Mouse (Mus musculus) CH12.LX (cell line): ENCODE data around the gene Cyp3a41b. TPM values are rescaled to one million over a fixed set of nuclear protein-coding genes. Genes with fewer than 3 reads are reported as not detected.
"Not testable (repeated sequence)": the region's sequence is repeated elsewhere in the genome, so short reads cannot be mapped to it uniquely, and the experiment has no call there.

Experiments
- DNase-seq: peaks from one replicate; pipeline ENCODE4 v3.0.0-alpha.2; 2013; ENCODE audit errors: extremely low read depth
- H3K27ac ChIP-seq: 2 replicates; pipeline ENCODE4 v1.5.1; 2012; ENCODE audit warnings: low read depth, mild to moderate bottlenecking, control low read depth, moderate library complexity; ENCODE audit not compliant: insufficient read depth
- H3K27me3 ChIP-seq: replicated peaks from 2 replicates; pipeline ENCODE3; 2012; ENCODE audit warnings: inconsistent platforms
- H3K36me3 ChIP-seq, 2 experiments: replicated peaks in 1 of 2; 2 replicates each; pipeline versions ENCODE3 to v1.6.1; 2012; ENCODE audit warnings: inconsistent platforms in 1 of 2, low read length in 1 of 2, mild to moderate bottlenecking in 1 of 2, mixed read lengths in 1 of 2, moderate library complexity in 1 of 2; ENCODE audit not compliant: control insufficient read depth in 1 of 2, insufficient read depth in 1 of 2
- H3K4me1 ChIP-seq, 2 experiments: 2 replicates each; pipeline ENCODE4 v1.6.1; 2012; ENCODE audit warnings: inconsistent platforms in 1 of 2, moderate library complexity in 1 of 2; ENCODE audit not compliant: insufficient read depth in 2 of 2, control insufficient read depth in 1 of 2
- H3K4me2 ChIP-seq: 2 replicates; pipeline ENCODE4 v1.6.1; 2012; ENCODE audit warnings: low read depth, mild to moderate bottlenecking, control low read depth; ENCODE audit not compliant: poor library complexity, insufficient read depth, severe bottlenecking
- H3K4me3 ChIP-seq, 3 experiments: fragments of 150-350 bp in 1 of 3; sonication (generic) in 1 of 3; replicated peaks in 1 of 3; 2 replicates each; pipeline versions ENCODE3 to v1.5.1; 2011 to 2012; ENCODE audit warnings: low read depth in 2 of 3, low read length in 2 of 3, mild to moderate bottlenecking in 2 of 3, moderate library complexity in 2 of 3, control low read depth in 1 of 3, improper control_type of control experiment in 1 of 3, inconsistent platforms in 1 of 3, mixed read lengths in 1 of 3; ENCODE audit not compliant: poor library complexity in 1 of 3
- H3K79me2 ChIP-seq: replicated peaks from 2 replicates; pipeline ENCODE4 v1.6.1; 2012; ENCODE audit warnings: mild to moderate bottlenecking, moderate library complexity; ENCODE audit not compliant: control insufficient read depth, poor library complexity, insufficient read depth, severe bottlenecking; ENCODE audit errors: extremely low read depth
- H3K9ac ChIP-seq: 2 replicates; pipeline ENCODE4 v1.6.1; 2012; ENCODE audit warnings: low read depth, mild to moderate bottlenecking, control low read depth, moderate library complexity; ENCODE audit not compliant: insufficient read depth
- H3K9me3 ChIP-seq: replicated peaks from 2 replicates; pipeline ENCODE3; 2012; ENCODE audit warnings: low read length, inconsistent platforms, mixed read lengths
- dilution Hi-C: fragments of 300-500 bp; cut with MboI; formaldehyde crosslinking; loops from 2 replicates; pipeline ENCODE4 v1.14.3; 2020; ENCODE audit warnings: low sequenced_read_pairs; ENCODE audit not compliant: extremely low pct_unique_long_range_greater_than_20kb, extremely low pct_ligation_motif_present
- in situ Hi-C: fragments of 300-500 bp; cut with MboI; formaldehyde crosslinking; loops from 3 replicates; pipeline ENCODE4 v1.14.3; 2019; ENCODE audit warnings: low sequenced_read_pairs, low pct_ligation_motif_present, low pct_unique_long_range_greater_than_20kb, mixed read lengths
- polyA plus RNA-seq: library from polyadenylated mRNA; unstranded; fragments of >175 nt; gene quantifications from 2 replicates; pipeline ENCODE4 v1.2.1, GENCODE M21; 2012; ENCODE audit warnings: low read depth; ENCODE audit not compliant: insufficient read length
- total RNA-seq, 2 experiments: library from RNA; depleted of rRNA; stranded (reverse); fragments of 300-350 nt in 1 of 2; fragments of >200 nt in 1 of 2; gene quantifications; 2 replicates each; pipeline ENCODE4 v1.2.3; 2012 to 2014

Cyp3a41b gene
- total RNA-seq (2012; rRNA removed) (not detected in 2 replicates), total RNA-seq (2014; rRNA removed) (not detected in 2 replicates), polyA plus RNA-seq (not detected in 2 replicates)

DNA sequence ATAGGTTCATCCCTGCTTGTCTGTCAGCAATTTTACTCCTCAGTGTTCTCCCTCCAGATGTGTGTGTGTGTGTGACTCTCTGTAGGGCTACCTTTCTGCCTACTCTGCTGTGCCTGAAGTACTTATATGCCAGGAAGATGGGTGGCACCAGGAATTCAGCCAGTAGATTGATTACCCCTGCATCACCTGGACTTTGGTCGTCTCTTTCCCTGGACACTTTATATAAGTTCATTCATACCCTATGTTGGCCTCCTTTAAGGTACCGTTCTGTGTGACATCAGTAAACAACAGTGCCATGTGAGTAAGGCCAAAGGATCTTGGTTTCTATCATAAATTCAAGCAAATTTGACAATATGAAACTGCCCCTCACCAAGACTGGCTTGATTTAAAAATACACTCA lies at the start of gene Cyp3a41b:
Gene Cyp3a41b (minus strand): TSS at position 101 of the 400 bp plus-strand sequence.
- H3K36me3 ChIP-seq, H3K9me3 ChIP-seq, dilution Hi-C loops, H3K4me1 ChIP-seq, H3K79me2 ChIP-seq, H3K27ac ChIP-seq, DNase-seq, H3K4me3 ChIP-seq, H3K4me2 ChIP-seq, H3K27me3 ChIP-seq, in situ Hi-C loops, H3K9ac ChIP-seq: not testable (repeated sequence)

DNA sequence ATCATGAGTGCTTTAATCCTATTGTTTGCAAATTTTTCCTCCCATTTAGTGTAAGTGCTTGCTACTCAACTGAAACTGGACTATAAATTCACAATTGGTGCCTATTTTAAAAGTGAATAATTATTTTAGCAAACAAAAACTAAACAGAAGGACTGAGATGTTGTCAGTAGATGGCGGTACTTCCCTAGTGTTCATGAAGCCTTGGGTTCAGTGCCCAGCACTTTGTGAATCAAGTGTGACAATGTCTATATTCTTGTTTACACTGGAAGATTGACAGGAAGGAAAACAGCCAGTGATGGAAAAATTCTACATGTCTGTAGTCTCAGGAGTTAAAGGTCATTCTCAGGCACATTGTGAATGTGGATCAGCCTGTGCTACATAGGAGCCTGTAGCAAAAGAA lies 47.8 kb upstream of the Cyp3a41b start:
- H3K36me3 ChIP-seq, H3K27me3 ChIP-seq, H3K4me1 ChIP-seq, H3K9ac ChIP-seq, H3K4me3 ChIP-seq, dilution Hi-C loops, H3K4me2 ChIP-seq, in situ Hi-C loops, DNase-seq, H3K27ac ChIP-seq, H3K79me2 ChIP-seq: not testable (repeated sequence)
- H3K9me3 ChIP-seq, result peaks cover 18% of the 10 kb centered on the region

GRCm38 (mm10) chr5:145604891-145605290 lies 20.4 kb upstream of the Cyp3a41b start:
- DNase-seq, H3K4me1 ChIP-seq, in situ Hi-C loops, H3K27me3 ChIP-seq, H3K9me3 ChIP-seq, H3K4me2 ChIP-seq, H3K27ac ChIP-seq, H3K36me3 ChIP-seq, H3K79me2 ChIP-seq, dilution Hi-C loops, H3K9ac ChIP-seq, H3K4me3 ChIP-seq: not testable (repeated sequence)

- H3K4me1 ChIP-seq, H3K4me3 ChIP-seq, H3K4me2 ChIP-seq, H3K9ac ChIP-seq, H3K9me3 ChIP-seq, H3K36me3 ChIP-seq, DNase-seq, H3K27me3 ChIP-seq, H3K79me2 ChIP-seq, in situ Hi-C loops, dilution Hi-C loops, H3K27ac ChIP-seq: not testable (repeated sequence)
These were observed 13.3 kb upstream of the Cyp3a41b start for GRCm38 (mm10) chr5:145597851-145598250.

DNA sequence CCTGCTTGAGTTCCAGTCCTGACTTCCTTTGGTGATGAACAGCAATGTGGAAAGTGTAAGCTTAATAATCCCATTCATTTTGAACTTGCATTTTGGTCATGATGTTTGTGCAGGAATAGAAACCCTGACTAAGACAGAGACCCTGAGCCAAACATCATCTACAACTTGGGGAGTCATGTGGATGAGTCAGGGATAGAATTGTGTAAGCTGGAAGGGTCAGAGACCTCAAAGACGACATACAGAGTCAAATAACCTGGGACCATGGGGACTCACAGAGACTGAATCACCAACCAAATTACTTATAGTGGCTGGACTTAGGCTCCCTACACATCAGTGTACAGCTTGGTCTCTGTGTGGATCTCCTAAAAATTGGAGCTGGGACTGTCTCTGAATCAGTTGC lies 7.2 kb downstream of the Cyp3a41b start:
- H3K4me2 ChIP-seq, dilution Hi-C loops, H3K27ac ChIP-seq, H3K4me1 ChIP-seq, H3K36me3 ChIP-seq, DNase-seq, H3K9ac ChIP-seq, H3K79me2 ChIP-seq, H3K27me3 ChIP-seq, in situ Hi-C loops, H3K9me3 ChIP-seq, H3K4me3 ChIP-seq: not testable (repeated sequence)

DNA sequence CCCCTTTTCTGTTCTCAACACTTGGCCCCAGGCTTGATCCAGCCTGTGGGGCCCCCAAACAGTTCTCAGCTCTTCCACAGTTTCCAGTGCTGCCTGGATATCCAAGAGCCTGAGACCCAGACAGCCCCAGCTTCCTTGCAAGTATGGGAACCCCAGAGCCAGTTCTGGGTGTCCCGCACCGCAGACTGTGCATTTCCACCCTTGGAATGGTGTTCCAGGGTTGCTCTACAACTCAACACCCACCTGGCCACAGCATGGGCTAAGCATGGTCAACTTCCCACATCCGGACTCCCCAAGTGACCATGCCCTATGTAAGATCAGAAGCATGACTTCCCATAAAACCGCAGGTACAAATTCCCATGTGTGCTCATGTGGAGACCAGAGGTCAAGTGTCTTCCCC lies 8.9 kb downstream of the Cyp3a41b start:
- H3K79me2 ChIP-seq, H3K4me3 ChIP-seq, H3K27ac ChIP-seq, H3K4me1 ChIP-seq, in situ Hi-C loops, H3K27me3 ChIP-seq, H3K4me2 ChIP-seq, H3K36me3 ChIP-seq, DNase-seq, dilution Hi-C loops, H3K9me3 ChIP-seq, H3K9ac ChIP-seq: not testable (repeated sequence)
